Mouse (Mus musculus): ENCODE results near the gene Ccdc60.

- TF ChIP-seq CTCF (IDR thresholded peaks at IDR 0.05; ENCODE audit: borderline replicate concordance, control insufficient read depth, extremely low read depth, insufficient read depth, low read length, poor library complexity): no peak
- no peak for TF ChIP-seq POLR2A (IDR thresholded peaks at IDR 0.05; ENCODE audit: control insufficient read depth, extremely low read depth, insufficient read depth, low read length, poor library complexity)
Measured at GRCm38 (mm10) chr5:116246642-116247041, 42.1 kb downstream of the Ccdc60 start.

Measured in thymus, adult 2 months (tissue).